Mouse (Mus musculus): Measurements from ENCODE around the gene Exo5. TPM values are rescaled to one million over a fixed set of nuclear protein-coding genes. Genes with fewer than 3 reads are reported as not detected.

Gene Exo5
- polyA plus RNA-seq, 1 experiment, result 24.0 TPM

DNA sequence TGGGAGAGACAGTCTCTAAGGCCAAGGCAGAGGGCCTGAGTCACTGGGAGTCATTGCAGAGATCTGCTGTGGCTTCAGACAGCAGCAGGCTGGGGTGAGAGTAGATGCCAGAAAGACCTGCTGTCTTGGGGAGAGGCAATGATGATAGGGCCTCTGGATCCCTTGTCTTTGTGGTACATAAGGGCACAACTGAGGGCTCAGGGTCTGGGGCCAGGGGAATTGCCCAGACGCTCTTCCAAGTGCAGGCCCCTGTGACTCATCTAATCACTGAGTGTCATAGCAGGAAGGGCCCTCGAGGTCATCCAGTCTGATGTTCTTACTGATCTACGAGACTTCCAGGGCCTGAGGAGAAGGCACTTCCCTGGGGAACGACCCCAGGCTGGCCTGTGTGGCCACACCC, 45.4 kb downstream of the Exo5 start:
- TF ChIP-seq POLR2A (IDR thresholded peaks at IDR 0.05; ENCODE audit: low read depth, low read length) (no peak), CTCF (IDR thresholded peaks at IDR 0.05; ENCODE audit: borderline replicate concordance, insufficient read depth, low read length) (no peak)
- no peaks in the 10 kb centered on the region for H3K4me1 ChIP-seq (ENCODE audit: control insufficient read depth, insufficient read depth, low read length)
- no peak overlapping the region for H3K27ac ChIP-seq (ENCODE audit: insufficient read depth, low read length)
- no peak overlapping the region for H3K4me3 ChIP-seq (ENCODE audit: insufficient read depth, low read length)

DNA sequence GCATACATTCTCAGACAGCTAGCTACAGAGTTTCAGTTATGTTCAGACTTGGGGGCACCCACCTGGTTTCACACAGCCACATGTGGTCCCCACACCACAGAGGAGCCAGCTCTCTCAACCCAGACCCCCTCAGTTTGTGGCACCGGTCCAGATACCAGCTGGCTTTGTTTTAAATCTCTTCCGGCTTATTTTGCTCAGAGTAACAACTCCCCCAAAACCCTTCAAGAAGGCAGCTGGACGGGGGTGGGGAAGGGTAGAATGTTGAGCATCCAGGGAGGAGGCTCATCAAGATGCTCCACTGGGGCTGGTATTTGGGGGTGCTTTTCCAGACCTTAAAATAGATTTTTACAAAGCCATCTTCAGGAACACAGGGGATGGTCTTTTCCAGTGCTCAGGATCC, 46.1 kb downstream of the Exo5 start:
- H3K4me1 ChIP-seq (ENCODE audit: control insufficient read depth, insufficient read depth, low read length), result no peaks in the 10 kb centered on the region
- H3K4me3 ChIP-seq (ENCODE audit: insufficient read depth, low read length), result no peak overlapping the region
- no peak overlapping the region for H3K27ac ChIP-seq (ENCODE audit: insufficient read depth, low read length)
- TF ChIP-seq POLR2A (IDR thresholded peaks at IDR 0.05; ENCODE audit: low read depth, low read length) (no peak), CTCF (IDR thresholded peaks at IDR 0.05; ENCODE audit: borderline replicate concordance, insufficient read depth, low read length) (no peak)

DNA sequence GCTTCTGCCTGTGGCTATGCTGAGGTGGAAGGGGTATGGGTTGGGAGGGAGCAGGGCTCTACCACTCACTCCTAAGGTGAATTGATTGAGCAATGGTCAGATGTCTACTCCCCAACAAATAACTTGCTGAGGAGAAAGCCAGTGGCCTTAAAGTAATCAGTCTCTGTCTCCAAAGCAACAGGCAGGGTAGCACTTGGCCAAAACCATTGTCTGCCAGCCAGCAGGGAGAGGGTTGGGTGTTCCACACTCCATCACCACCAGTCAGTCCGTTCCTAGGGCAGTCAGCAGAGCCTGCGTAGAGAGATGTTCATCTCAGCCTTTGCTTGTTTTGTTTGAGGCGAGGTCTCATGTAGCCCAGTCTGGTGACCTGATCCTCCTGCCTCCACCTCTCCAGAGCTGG, 48.9 kb downstream of the Exo5 start:
- H3K4me1 ChIP-seq (ENCODE audit: control insufficient read depth, insufficient read depth, low read length), result no peaks in the 10 kb centered on the region

More for the DNA sequence above, 48.9 kb downstream of the Exo5 start:
- H3K4me3 ChIP-seq (ENCODE audit: insufficient read depth, low read length), result no peak overlapping the region
- TF ChIP-seq POLR2A (IDR thresholded peaks at IDR 0.05; ENCODE audit: low read depth, low read length), result no peak
- H3K27ac ChIP-seq (ENCODE audit: insufficient read depth, low read length), result no peak overlapping the region

Other genes starting within 250 kb of the Exo5 start
- gene Kcnq4, start 176.4 kb downstream of the Exo5 start, polyA plus RNA-seq (2011; ENCODE audit: insufficient read length, low read depth, missing spikeins), result 0.74 and 0.75 TPM in 2 replicates
- 30.4 and 36.4 TPM in 2 replicates for gene Nfyc, start 93.4 kb downstream of the Exo5 start, polyA plus RNA-seq (2011; ENCODE audit: insufficient read length, low read depth, missing spikeins)
- not detected in 2 replicates for gene Rims3, start 70.2 kb downstream of the Exo5 start, polyA plus RNA-seq (2011; ENCODE audit: insufficient read length, low read depth, missing spikeins)
- 1.2 and 1.5 TPM in 2 replicates for gene Zfp69, start 26.7 kb upstream of the Exo5 start, polyA plus RNA-seq (2011; ENCODE audit: insufficient read length, low read depth, missing spikeins)
- gene Smap2, start 92.2 kb upstream of the Exo5 start, polyA plus RNA-seq (2011; ENCODE audit: insufficient read length, low read depth, missing spikeins), result 31.7 and 35.5 TPM in 2 replicates
- 0.58 TPM in 1 of 2 replicates, not detected in the other for gene Col9a2, start 114.4 kb upstream of the Exo5 start, polyA plus RNA-seq (2011; ENCODE audit: insufficient read length, low read depth, missing spikeins)
- 70.9 and 72.8 TPM in 2 replicates for gene Zmpste24, start 173.2 kb upstream of the Exo5 start, polyA plus RNA-seq (2011; ENCODE audit: insufficient read length, low read depth, missing spikeins)
- gene Tmco2, start 184.2 kb upstream of the Exo5 start, polyA plus RNA-seq (2011; ENCODE audit: insufficient read length, low read depth, missing spikeins), result not detected in 2 replicates